Mouse (Mus musculus) stomach, postnatal 0 days (tissue): ENCODE measurements at regions not wholly inside any gene's neighbourhood (a gene's known extent, or its start where the extent isn't known, plus 50 kb on each side); places are given as distances from the start of the nearest gene placed in this dataset.

Source experiments
- ATAC-seq: fragments of 200-750 bp; cut with Nextera tagmentation; 2 replicates; pipeline ENCODE4 v1.8.0; 2017; ENCODE audit not compliant: low FRiP score, low TSS enrichment
- DNase-seq: peaks from one replicate; pipeline ENCODE4 v3.0.0-alpha.2; 2016; ENCODE audit warnings: low spot score
- H3K27ac ChIP-seq: fragments of 300-500 bp; sonication (generic); replicated peaks from 2 replicates; pipeline ENCODE4 v1.5.1; 2014; ENCODE audit warnings: mild to moderate bottlenecking, control low read depth
- H3K27me3 ChIP-seq: fragments of 300-500 bp; sonication (generic); 2 replicates; pipeline ENCODE4 v1.6.1; 2014; ENCODE audit warnings: low read length; ENCODE audit not compliant: control insufficient read depth, insufficient read depth
- H3K36me3 ChIP-seq: fragments of 300-500 bp; sonication (generic); 2 replicates; pipeline ENCODE4 v1.6.1; 2014; ENCODE audit warnings: low read length, mixed read lengths; ENCODE audit not compliant: control insufficient read depth, insufficient read depth
- H3K4me1 ChIP-seq: fragments of 300-500 bp; sonication (generic); replicated peaks from 2 replicates; pipeline ENCODE4 v1.6.1; 2014; ENCODE audit warnings: antibody characterized with exemption; ENCODE audit not compliant: control insufficient read depth, insufficient read depth
- H3K4me2 ChIP-seq: fragments of 300-500 bp; sonication (generic); replicated peaks from 2 replicates; pipeline ENCODE4 v1.6.1; 2014; ENCODE audit warnings: low read depth, mild to moderate bottlenecking, control low read depth, moderate library complexity
- H3K4me3 ChIP-seq: fragments of 300-500 bp; sonication (generic); 2 replicates; pipeline ENCODE4 v1.5.1; 2014; ENCODE audit warnings: low read depth, low read length, control low read depth
- H3K9ac ChIP-seq: fragments of 300-500 bp; sonication (generic); 2 replicates; pipeline ENCODE4 v1.6.1; 2014; ENCODE audit warnings: mild to moderate bottlenecking, low read length, control low read depth, mixed read lengths
- H3K9me3 ChIP-seq: fragments of 300-500 bp; sonication (generic); 2 replicates; pipeline ENCODE4 v1.6.1; 2016; ENCODE audit warnings: low read length; ENCODE audit not compliant: control insufficient read depth
- CTCF ChIP-seq: IDR thresholded peaks from 2 replicates; pipeline ENCODE4 v1.5.1; 2016; ENCODE audit warnings: antibody characterized with exemption, low read depth, mild to moderate bottlenecking, moderate library complexity
- EP300 ChIP-seq: optimal IDR thresholded peaks from 2 replicates; pipeline ENCODE3; 2016; ENCODE audit warnings: antibody characterized with exemption
- WGBS: fragments of 180-500 bp; shearing (Covaris S2); extraction: QIAGEN DNeasy Blood & Tissue Kit; methylation state at CpG from one replicate; pipeline ENCODE4 v1.1.7; 2014; 5-methylcytosine and 5-hydroxymethylcytosine counted together

GRCm38 (mm10) chr1:98167800-98168199, 72.4 kb upstream of the Pam start:
- Histone ChIP-seq H3K4me2 (no peak overlapping the region), H3K27ac (no peak overlapping the region), H3K4me1 (no peaks in the 10 kb centered on the region), H3K9ac (no peak overlapping the region), H3K4me3 (no peak overlapping the region), H3K27me3 (no peaks in the 10 kb centered on the region), H3K36me3 (no peaks in the 10 kb centered on the region), H3K9me3 (no peaks in the 10 kb centered on the region)
- ATAC-seq (no peak), DNase-seq (no peak)
- TF ChIP-seq EP300 (no peak), CTCF (no peak)
- WGBS = 83% methylated on average over 4 of the region's 4 CpGs

- no peaks in the 10 kb centered on the region for H3K4me1 ChIP-seq
- WGBS = 74% methylated on average over 2 of the region's 2 CpGs
- H3K4me3 ChIP-seq = no peak overlapping the region
- no peak overlapping the region for H3K9ac ChIP-seq
- no peak for ATAC-seq
- no peak for TF ChIP-seq CTCF
- TF ChIP-seq EP300 = no peak
- no peaks in the 10 kb centered on the region for H3K36me3 ChIP-seq
- H3K27me3 ChIP-seq = no peaks in the 10 kb centered on the region
- H3K4me2 ChIP-seq = no peak overlapping the region
- H3K9me3 ChIP-seq = no peaks in the 10 kb centered on the region
- no peak overlapping the region for H3K27ac ChIP-seq
- no peak for DNase-seq
Observed at GRCm38 (mm10) chr1:98162639-98162927, 67.1 kb upstream of the Pam start.

GRCm38 (mm10) chr1:98161882-98162638, 66.6 kb upstream of the Pam start:
- Histone ChIP-seq H3K4me2 (no peak overlapping the region), H3K9me3 (no peaks in the 10 kb centered on the region), H3K4me3 (no peak overlapping the region), H3K9ac (no peak overlapping the region), H3K27me3 (no peaks in the 10 kb centered on the region), H3K36me3 (no peaks in the 10 kb centered on the region), H3K27ac (no peak overlapping the region), H3K4me1 (no peaks in the 10 kb centered on the region)
- ATAC-seq = no peak
- TF ChIP-seq EP300 = no peak
- no peak for TF ChIP-seq CTCF
- DNase-seq = no peak
- 69% methylated on average over 5 of the region's 5 CpGs for WGBS

GRCm38 (mm10) chr1:98158969-98159368, 63.5 kb upstream of the Pam start:
- DNase-seq = no peak
- H3K36me3 ChIP-seq = no peaks in the 10 kb centered on the region
- TF ChIP-seq EP300 (no peak), CTCF (no peak)
- H3K4me2 ChIP-seq = no peak overlapping the region
- no peak for ATAC-seq
- no peaks in the 10 kb centered on the region for H3K27me3 ChIP-seq
- no peaks in the 10 kb centered on the region for H3K4me1 ChIP-seq
- no peak overlapping the region for H3K27ac ChIP-seq
- H3K4me3 ChIP-seq = no peak overlapping the region
- no peaks in the 10 kb centered on the region for H3K9me3 ChIP-seq
- no peak overlapping the region for H3K9ac ChIP-seq
- WGBS = 88% methylated on average over 2 of the region's 2 CpGs

- no peak overlapping the region for H3K9ac ChIP-seq
- no peaks in the 10 kb centered on the region for H3K4me1 ChIP-seq
- DNase-seq (no peak), ATAC-seq (no peak)
- no peaks in the 10 kb centered on the region for H3K36me3 ChIP-seq
- no peak overlapping the region for H3K27ac ChIP-seq
- TF ChIP-seq EP300 (no peak), CTCF (no peak)
- H3K4me2 ChIP-seq = no peak overlapping the region
- H3K9me3 ChIP-seq = no peaks in the 10 kb centered on the region
- no peak overlapping the region for H3K4me3 ChIP-seq
- 59% methylated on average over 3 of the region's 3 CpGs for WGBS
- H3K27me3 ChIP-seq = no peaks in the 10 kb centered on the region
Observed at GRCm38 (mm10) chr1:98147361-98147760, 51.9 kb upstream of the Pam start.
